Mouse (Mus musculus): Measurements from ENCODE around the gene Adad2. TPM values are rescaled to one million over a fixed set of nuclear protein-coding genes. Genes with fewer than 3 reads are reported as not detected.

The Adad2 gene
- polyA plus RNA-seq (2015; fragmentation: Nextera tagmentation; extraction: Ambion mirVana) = not detected in 2 replicates

DNA sequence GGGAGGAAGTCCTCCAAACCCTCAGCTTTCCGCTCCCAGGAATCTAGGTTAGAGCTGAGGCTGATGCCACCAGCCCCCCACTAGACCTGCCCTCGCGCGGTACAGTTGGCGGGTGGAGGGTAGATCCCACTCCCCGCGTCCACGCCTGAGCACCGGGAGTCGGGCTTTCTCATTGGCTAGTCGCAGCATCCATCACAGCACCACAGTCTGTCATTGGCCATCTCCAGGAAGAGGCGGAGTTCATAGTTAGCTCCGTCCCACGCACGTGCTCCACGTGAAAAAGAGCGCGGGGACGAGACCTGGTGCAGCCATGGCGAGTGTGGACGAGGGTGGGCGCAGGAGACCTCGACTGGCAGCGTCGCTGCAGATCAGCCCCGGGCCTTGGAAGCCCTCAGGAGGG lies at the start of gene Adad2:
Gene Adad2, plus strand, starts transcription at position 277 of the 400 bp plus-strand sequence.
- Histone ChIP-seq H3K9me3 (replicated peaks; ENCODE audit: control insufficient read depth, low read length) (0 out of 2 replicates have a peak, but pooled peaks cover 3% of the 10 kb centered on the region), H3K4me1 (ENCODE audit: control insufficient read depth, low read depth, low read length) (no peaks in the 10 kb centered on the region), H3K9ac (ENCODE audit: low read depth, low read length) (no peak within 1 kb of the TSS), H3K4me2 (ENCODE audit: low read depth, low read length) (no peak within 1 kb of the TSS), H3K36me3 (ENCODE audit: control insufficient read depth, insufficient read depth) (no peaks in the 10 kb centered on the region), H3K27ac (ENCODE audit: low read length) (no peak within 1 kb of the TSS), H3K27me3 (ENCODE audit: control insufficient read depth, insufficient read depth, low read depth, low read length) (no peaks in the 10 kb centered on the region), H3K4me3 (ENCODE audit: low read depth, low read length) (no peak within 1 kb of the TSS)
- ATAC-seq (ENCODE audit: low read depth) = no peak
- 64% methylated on average over 26 of the region's 26 CpGs for WGBS (ENCODE audit: insufficient replicate concordance)

DNA sequence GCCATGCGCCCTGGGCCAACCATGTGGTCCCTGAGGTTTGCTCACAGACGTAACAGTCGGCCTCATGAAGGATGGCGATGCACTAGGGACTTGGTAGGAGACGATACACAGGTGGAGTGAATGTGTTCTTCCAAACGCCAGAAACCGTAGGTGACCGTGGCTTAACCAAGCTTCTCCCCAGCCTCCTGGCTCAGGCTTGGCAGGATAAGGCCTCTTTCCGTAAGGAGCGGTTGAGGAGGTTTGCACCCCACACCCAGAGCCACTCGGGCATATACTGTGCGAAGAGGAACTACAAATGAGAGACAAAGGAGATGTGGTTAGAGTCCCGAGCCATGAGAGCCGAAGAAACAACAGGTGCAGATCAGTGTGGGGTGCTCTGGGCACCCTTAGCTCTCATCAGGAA lies 48.7 kb upstream of the Adad2 start:
- H3K4me3 ChIP-seq (ENCODE audit: low read depth, low read length) = no peak overlapping the region
- H3K27ac ChIP-seq (ENCODE audit: low read length) = no peak overlapping the region
- H3K36me3 ChIP-seq (ENCODE audit: control insufficient read depth, insufficient read depth) = peaks cover 20% of the 10 kb centered on the region
- no peaks in the 10 kb centered on the region for H3K9me3 ChIP-seq (replicated peaks; ENCODE audit: control insufficient read depth, low read length)
- peaks cover 5% of the 10 kb centered on the region for H3K4me1 ChIP-seq (ENCODE audit: control insufficient read depth, low read depth, low read length)
- no peak overlapping the region for H3K4me2 ChIP-seq (ENCODE audit: low read depth, low read length)
- H3K27me3 ChIP-seq (ENCODE audit: control insufficient read depth, insufficient read depth, low read depth, low read length) = no peaks in the 10 kb centered on the region
- 79% methylated on average over 14 of the region's 14 CpGs for WGBS (ENCODE audit: insufficient replicate concordance)
- ATAC-seq (ENCODE audit: low read depth) = no peak
- H3K9ac ChIP-seq (ENCODE audit: low read depth, low read length) = no peak overlapping the region

DNA sequence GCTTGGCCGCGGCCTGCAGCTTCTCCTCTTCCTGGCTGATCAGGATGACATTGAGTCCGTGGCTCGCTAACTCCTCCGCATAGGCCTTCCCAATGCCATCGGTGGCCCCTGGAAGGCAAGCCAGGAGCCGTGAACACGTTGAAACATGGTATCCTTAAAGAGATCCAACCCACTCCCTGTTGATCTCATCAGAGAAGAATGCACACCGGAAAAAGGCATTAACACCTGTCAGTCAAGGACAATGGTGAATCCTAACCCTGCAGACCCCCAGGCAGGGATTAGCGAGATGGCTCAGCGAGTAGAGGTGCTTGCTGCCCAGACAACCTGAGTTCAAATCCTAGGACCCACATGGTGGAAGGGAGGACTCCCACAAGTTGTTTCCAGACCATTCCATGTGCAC lies 46.2 kb upstream of the Adad2 start:
- Histone ChIP-seq H3K4me2 (ENCODE audit: low read depth, low read length) (no peak overlapping the region), H3K4me1 (ENCODE audit: control insufficient read depth, low read depth, low read length) (peaks cover 2% of the 10 kb centered on the region; the same call in 1 of the 2 replicates), H3K4me3 (ENCODE audit: low read depth, low read length) (no peak overlapping the region), H3K27me3 (ENCODE audit: control insufficient read depth, insufficient read depth, low read depth, low read length) (no peaks in the 10 kb centered on the region), H3K9ac (ENCODE audit: low read depth, low read length) (no peak overlapping the region), H3K36me3 (ENCODE audit: control insufficient read depth, insufficient read depth) (peaks cover 20% of the 10 kb centered on the region), H3K27ac (ENCODE audit: low read length) (no peak overlapping the region), H3K9me3 (replicated peaks; ENCODE audit: control insufficient read depth, low read length) (no peaks in the 10 kb centered on the region)
- ATAC-seq (ENCODE audit: low read depth) = no peak
- 83% methylated on average over 11 of the region's 11 CpGs for WGBS (ENCODE audit: insufficient replicate concordance)

DNA sequence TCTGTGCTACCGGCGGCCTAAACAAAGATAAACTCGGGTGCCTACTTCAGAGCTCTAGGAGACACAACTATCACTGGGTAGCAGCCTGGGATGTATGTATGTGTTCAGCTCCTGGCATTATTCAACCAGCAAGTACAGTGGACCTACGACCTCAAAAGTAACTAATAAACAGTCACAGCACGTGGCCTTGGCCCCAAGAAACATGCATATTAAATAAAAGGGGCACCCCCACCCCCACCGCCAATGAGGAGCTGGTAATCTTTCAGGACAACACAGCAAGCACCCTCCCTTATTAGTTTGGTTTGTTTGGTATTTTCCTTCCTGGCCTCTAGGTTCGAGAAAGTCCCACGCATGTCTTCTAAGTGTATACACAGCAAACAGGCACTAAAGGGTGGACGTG lies 44.3 kb upstream of the Adad2 start:
- Histone ChIP-seq H3K9me3 (replicated peaks; ENCODE audit: control insufficient read depth, low read length) (no peaks in the 10 kb centered on the region), H3K4me1 (ENCODE audit: control insufficient read depth, low read depth, low read length) (peaks cover 12% of the 10 kb centered on the region), H3K27me3 (ENCODE audit: control insufficient read depth, insufficient read depth, low read depth, low read length) (no peaks in the 10 kb centered on the region), H3K4me3 (ENCODE audit: low read depth, low read length) (no peak overlapping the region), H3K4me2 (ENCODE audit: low read depth, low read length) (no peak overlapping the region), H3K36me3 (ENCODE audit: control insufficient read depth, insufficient read depth) (peaks cover 20% of the 10 kb centered on the region), H3K27ac (ENCODE audit: low read length) (no peak overlapping the region), H3K9ac (ENCODE audit: low read depth, low read length) (no peak overlapping the region)
- ATAC-seq (ENCODE audit: low read depth) = no peak
- 77% methylated on average over 9 of the region's 9 CpGs for WGBS (ENCODE audit: insufficient replicate concordance)

DNA sequence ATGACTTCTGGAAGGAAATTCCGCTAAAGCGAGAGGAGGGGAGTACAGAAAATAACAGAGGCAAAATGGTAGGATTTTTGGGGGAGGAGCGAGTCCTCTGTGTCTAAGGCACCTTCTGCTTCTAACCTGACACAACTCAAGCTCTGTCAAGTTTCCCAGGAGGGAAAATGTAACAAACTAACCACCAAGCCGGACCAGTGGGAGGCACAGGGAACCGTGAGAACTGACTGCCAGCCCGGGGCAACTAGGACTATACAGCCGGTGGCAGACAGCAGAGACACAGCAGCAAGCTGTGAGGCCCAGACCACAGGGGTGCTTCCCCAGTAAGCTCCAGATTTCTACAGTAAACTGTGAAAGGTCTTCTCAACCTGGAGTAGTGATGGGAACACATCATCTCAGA lies 43.6 kb upstream of the Adad2 start:
- WGBS (ENCODE audit: insufficient replicate concordance) = 71% methylated on average over 7 of the region's 7 CpGs
- Histone ChIP-seq H3K9ac (ENCODE audit: low read depth, low read length) (no peak overlapping the region), H3K27ac (ENCODE audit: low read length) (no peak overlapping the region), H3K4me3 (ENCODE audit: low read depth, low read length) (no peak overlapping the region), H3K27me3 (ENCODE audit: control insufficient read depth, insufficient read depth, low read depth, low read length) (no peaks in the 10 kb centered on the region), H3K4me1 (ENCODE audit: control insufficient read depth, low read depth, low read length) (peaks cover 19% of the 10 kb centered on the region), H3K4me2 (ENCODE audit: low read depth, low read length) (no peak overlapping the region), H3K36me3 (ENCODE audit: control insufficient read depth, insufficient read depth) (peaks cover 16% of the 10 kb centered on the region), H3K9me3 (replicated peaks; ENCODE audit: control insufficient read depth, low read length) (no peaks in the 10 kb centered on the region)
- no peak for ATAC-seq (ENCODE audit: low read depth)

DNA sequence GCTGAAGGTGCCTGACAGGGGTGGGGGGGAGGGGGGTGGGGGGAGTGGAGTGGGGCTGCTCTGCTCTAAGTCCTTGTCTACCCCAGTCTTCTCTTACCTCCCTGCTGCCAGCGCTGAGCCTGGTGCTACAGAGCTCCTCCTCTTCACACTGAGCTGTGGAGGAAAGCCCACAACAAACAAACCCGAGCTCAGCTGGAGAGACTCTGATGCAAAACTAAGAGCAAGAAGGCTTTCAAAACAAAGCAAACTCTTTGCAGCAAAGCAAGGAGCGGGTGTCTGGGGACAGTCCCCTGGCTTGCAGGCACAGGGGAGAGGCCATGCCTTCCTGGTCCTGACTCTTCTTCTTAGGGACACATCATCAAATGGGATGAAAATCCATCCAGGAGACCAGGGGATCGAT lies 42.7 kb upstream of the Adad2 start:
- Histone ChIP-seq H3K9me3 (replicated peaks; ENCODE audit: control insufficient read depth, low read length) (no peaks in the 10 kb centered on the region), H3K36me3 (ENCODE audit: control insufficient read depth, insufficient read depth) (peaks cover 16% of the 10 kb centered on the region), H3K27ac (ENCODE audit: low read length) (no peak overlapping the region), H3K4me3 (ENCODE audit: low read depth, low read length) (no peak overlapping the region), H3K9ac (ENCODE audit: low read depth, low read length) (no peak overlapping the region), H3K27me3 (ENCODE audit: control insufficient read depth, insufficient read depth, low read depth, low read length) (no peaks in the 10 kb centered on the region), H3K4me1 (ENCODE audit: control insufficient read depth, low read depth, low read length) (peaks cover 22% of the 10 kb centered on the region), H3K4me2 (ENCODE audit: low read depth, low read length) (no peak overlapping the region)
- 53% methylated on average over 4 of the region's 4 CpGs for WGBS (ENCODE audit: insufficient replicate concordance)
- no peak for ATAC-seq (ENCODE audit: low read depth)

DNA sequence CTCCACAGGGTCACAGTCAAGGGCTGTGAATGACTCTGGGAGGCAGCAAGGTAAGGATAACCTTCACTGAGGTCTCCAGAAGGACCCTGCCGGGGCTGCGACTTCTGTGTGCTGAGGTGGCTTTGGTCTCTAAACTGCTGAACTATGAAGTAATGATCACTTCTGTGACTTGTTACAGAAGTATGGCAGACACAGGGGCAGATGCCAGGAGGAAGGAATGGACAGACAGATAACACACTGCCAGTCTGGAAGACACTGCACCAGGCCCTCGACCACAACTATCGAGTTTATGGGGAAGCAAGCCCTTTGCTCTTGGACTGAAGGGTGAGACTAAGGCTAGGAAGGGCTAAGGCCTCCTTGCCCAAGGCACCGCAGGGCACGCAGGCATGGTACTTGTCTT lies 41.4 kb upstream of the Adad2 start:
- Histone ChIP-seq H3K4me2 (ENCODE audit: low read depth, low read length) (no peak overlapping the region), H3K27ac (ENCODE audit: low read length) (no peak overlapping the region), H3K36me3 (ENCODE audit: control insufficient read depth, insufficient read depth) (peaks cover 3% of the 10 kb centered on the region), H3K4me1 (ENCODE audit: control insufficient read depth, low read depth, low read length) (peaks cover 28% of the 10 kb centered on the region), H3K4me3 (ENCODE audit: low read depth, low read length) (no peak overlapping the region), H3K27me3 (ENCODE audit: control insufficient read depth, insufficient read depth, low read depth, low read length) (no peaks in the 10 kb centered on the region), H3K9ac (ENCODE audit: low read depth, low read length) (no peak overlapping the region), H3K9me3 (replicated peaks; ENCODE audit: control insufficient read depth, low read length) (no peaks in the 10 kb centered on the region)
- ATAC-seq (ENCODE audit: low read depth) = no peak
- WGBS (ENCODE audit: insufficient replicate concordance) = 38% methylated on average over 6 of the region's 6 CpGs

DNA sequence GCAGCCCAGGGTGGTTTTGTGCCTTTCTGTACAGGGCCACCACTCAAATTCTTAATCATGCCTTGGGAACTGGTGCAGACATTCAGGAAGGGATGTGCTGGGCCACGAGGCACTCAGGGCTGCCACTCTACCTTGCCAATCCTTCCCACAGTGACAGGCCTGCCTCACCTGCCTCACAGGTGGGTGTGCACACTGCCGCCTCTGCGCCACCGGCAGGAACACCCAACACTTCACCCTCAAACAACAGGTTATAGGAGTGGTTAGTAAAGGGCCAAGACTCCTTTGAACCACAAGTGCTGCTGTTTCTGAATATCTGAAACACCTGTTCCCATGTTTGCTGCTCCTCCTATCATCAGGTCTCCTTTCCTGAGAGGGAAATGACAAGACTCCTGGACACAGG lies 40.1 kb upstream of the Adad2 start:
- Histone ChIP-seq H3K4me3 (ENCODE audit: low read depth, low read length) (no peak overlapping the region), H3K4me1 (ENCODE audit: control insufficient read depth, low read depth, low read length) (peaks cover 28% of the 10 kb centered on the region), H3K4me2 (ENCODE audit: low read depth, low read length) (no peak overlapping the region), H3K27me3 (ENCODE audit: control insufficient read depth, insufficient read depth, low read depth, low read length) (no peaks in the 10 kb centered on the region), H3K36me3 (ENCODE audit: control insufficient read depth, insufficient read depth) (no peaks in the 10 kb centered on the region), H3K9me3 (replicated peaks; ENCODE audit: control insufficient read depth, low read length) (no peaks in the 10 kb centered on the region), H3K9ac (ENCODE audit: low read depth, low read length) (no peak overlapping the region), H3K27ac (ENCODE audit: low read length) (no peak overlapping the region)
- ATAC-seq (ENCODE audit: low read depth) = no peak
- 66% methylated on average over 4 of the region's 4 CpGs for WGBS (ENCODE audit: insufficient replicate concordance)

DNA sequence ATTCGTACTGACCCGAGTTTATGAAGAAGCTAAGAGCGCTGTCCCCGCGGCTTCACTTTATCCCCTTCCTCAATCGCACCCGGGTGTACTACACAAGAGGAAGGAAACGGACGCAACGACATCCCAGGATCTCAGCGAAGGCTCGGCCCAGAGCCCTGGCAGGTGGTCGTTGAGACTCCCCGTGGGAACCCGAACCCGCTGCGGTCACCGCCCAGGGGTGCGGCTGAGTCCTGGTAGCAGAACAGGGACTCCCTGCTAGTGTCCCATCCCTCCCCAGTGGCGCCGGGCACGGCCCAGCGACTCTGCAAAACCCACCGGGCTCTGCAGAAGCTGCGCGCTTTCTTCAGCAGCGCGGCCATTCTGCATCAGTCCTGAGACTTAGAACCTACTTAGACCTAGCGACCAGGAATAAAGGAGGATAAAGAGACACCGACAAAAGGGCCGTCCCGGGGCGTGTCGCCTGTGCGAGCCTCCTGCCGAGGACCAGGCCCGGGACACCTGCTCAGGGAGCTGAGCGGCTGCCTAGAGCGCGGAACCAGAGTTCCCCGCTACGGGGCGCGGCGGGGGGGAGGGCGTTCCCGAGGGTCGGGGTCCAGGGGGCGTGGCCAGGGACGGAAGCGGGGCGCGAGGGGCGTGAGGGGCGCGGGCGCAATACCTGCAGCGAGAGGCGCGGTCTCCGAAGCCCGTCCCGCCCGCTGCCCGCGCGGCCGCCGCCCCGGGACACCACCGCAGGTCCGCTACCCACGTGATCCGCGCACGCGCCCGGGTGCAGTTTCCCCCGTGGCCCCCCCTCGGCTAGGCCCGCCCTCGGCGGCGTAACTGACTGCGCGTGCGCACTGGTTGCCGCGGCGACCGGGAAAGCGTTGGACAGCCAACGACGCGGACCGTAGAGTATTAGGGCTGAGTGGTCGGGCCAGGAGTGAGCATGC lies 37.8 kb upstream of the Adad2 start, which contains the start of the genes Hsdl1 and Dnaaf1:
Gene Hsdl1, minus strand, starts transcription at position 747 of the 929 bp plus-strand sequence.
Gene Dnaaf1, plus strand, starts transcription at position 799 of the 929 bp plus-strand sequence.
- under 1% methylated on average over 85 of the region's 97 CpGs for WGBS (ENCODE audit: insufficient replicate concordance)
- H3K36me3 ChIP-seq (ENCODE audit: control insufficient read depth, insufficient read depth) = no peaks in the 10 kb centered on the region
- peak within 1 kb of the TSS; percentile 94 for H3K4me2 ChIP-seq (ENCODE audit: low read depth, low read length)
- H3K27me3 ChIP-seq (ENCODE audit: control insufficient read depth, insufficient read depth, low read depth, low read length) = no peaks in the 10 kb centered on the region
- peaks cover 38% of the 10 kb centered on the region for H3K4me1 ChIP-seq (ENCODE audit: control insufficient read depth, low read depth, low read length)
- no peaks in the 10 kb centered on the region for H3K9me3 ChIP-seq (replicated peaks; ENCODE audit: control insufficient read depth, low read length)
- H3K27ac ChIP-seq (ENCODE audit: low read length) = peak within 1 kb of the TSS; percentile 60
- peak; percentile 93 for ATAC-seq (ENCODE audit: low read depth)
- H3K9ac ChIP-seq (ENCODE audit: low read depth, low read length) = peak within 1 kb of the TSS; percentile 75
- peak within 1 kb of the TSS; percentile 77 for H3K4me3 ChIP-seq (ENCODE audit: low read depth, low read length)
